Mouse (Mus musculus): Measurements from ENCODE around the gene B4galnt2.

DNA sequence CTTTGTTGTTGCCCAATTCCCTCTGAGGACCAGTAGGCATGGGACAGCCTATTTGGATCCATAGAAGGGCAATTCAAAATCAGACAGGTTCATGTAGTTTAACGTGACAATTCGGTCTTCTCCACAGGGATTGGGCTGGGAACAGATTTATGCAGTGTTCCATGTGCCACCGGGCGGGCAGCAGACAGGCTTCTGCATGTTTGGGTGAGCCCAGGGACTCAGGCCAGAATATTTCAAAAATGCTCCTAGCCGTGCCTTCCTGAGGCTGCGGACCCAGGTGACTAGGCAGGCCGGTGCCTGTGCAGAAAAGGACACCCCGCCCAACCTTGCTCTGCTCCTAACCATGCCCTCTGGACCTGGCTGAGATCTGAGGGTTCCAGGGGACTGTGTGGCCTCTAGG, 95.6 kb downstream of the B4galnt2 start:
- no peak for TF ChIP-seq POLR2A (IDR thresholded peaks at IDR 0.05; ENCODE audit: borderline replicate concordance, extremely low read depth, low read depth, low read length)
- no peak for TF ChIP-seq CTCF (IDR thresholded peaks at IDR 0.05; ENCODE audit: insufficient read depth, low read length)

All from lung, adult 2 months (tissue).